ENCODE assay signal across 16 mouse cellular contexts in genomic region chr17:71155271-71155670, GRCm38 (mm10). TPM values are rescaled to one million over a fixed set of nuclear protein-coding genes. Genes with fewer than 3 reads are reported as not detected.
DNase-seq lines count a peak whose midpoint lies in the region; ATAC-seq and TF ChIP-seq lines count a peak whose summit lies in the region.
"Had no signal": no experiment of that assay in that cellular context is flagged by ENCODE, and none has a peak within 500 bp of the region (broad histone marks: within the 10 kb centered on the region; RNA-seq: fewer than 3 reads in every experiment).

No protein-coding gene starts in this region.

- ATAC-seq in hindbrain, embryonic 12.5 days (ENCODE audit: low FRiP score), result no peak
- no peak for ATAC-seq in intestine, postnatal 0 days
- ATAC-seq: hindbrain, postnatal 0 days; midbrain, embryonic 16.5 days; Patski had no signal

- 52% methylated on average over 1 of the region's 1 CpGs for WGBS in hindbrain, embryonic 10.5 days
- WGBS in hindbrain, embryonic 12.5 days, result 53% methylated on average over 1 of the region's 1 CpGs
- WGBS in midbrain, embryonic 10.5 days, result 63% methylated on average over 1 of the region's 1 CpGs
- WGBS in intestine, postnatal 0 days, result 22% methylated on average over 1 of the region's 1 CpGs

- H3K27me3 ChIP-seq in hindbrain, embryonic 10.5 days (ENCODE audit: insufficient read depth, poor library complexity, severe bottlenecking), result no peaks in the 10 kb centered on the region
- H3K27me3 ChIP-seq in hindbrain, embryonic 12.5 days, result no peaks in the 10 kb centered on the region
- H3K27me3 ChIP-seq in midbrain, embryonic 10.5 days (ENCODE audit: low read depth, poor library complexity, severe bottlenecking), result no peaks in the 10 kb centered on the region
- no peaks in the 10 kb centered on the region for H3K27me3 ChIP-seq in intestine, postnatal 0 days (replicated peaks; ENCODE audit: control insufficient read depth, insufficient read depth, low read length)
- H3K27me3 ChIP-seq: limb, embryonic 13.5 days; neural tube, embryonic 12.5 days; Patski had no signal

- H3K36me3 ChIP-seq in hindbrain, embryonic 10.5 days, result no peaks in the 10 kb centered on the region
- no peaks in the 10 kb centered on the region for H3K36me3 ChIP-seq in hindbrain, embryonic 12.5 days
- no peaks in the 10 kb centered on the region for H3K36me3 ChIP-seq in midbrain, embryonic 10.5 days
- no peaks in the 10 kb centered on the region for H3K36me3 ChIP-seq in intestine, postnatal 0 days (ENCODE audit: control insufficient read depth, insufficient read depth)
- H3K36me3 ChIP-seq: limb, embryonic 13.5 days; neural tube, embryonic 12.5 days had no signal

- no peak for DNase-seq in hindbrain, embryonic 10.5 days (ENCODE audit: low spot score)
- peak; percentile 39 to 64 for DNase-seq in adrenal gland, adult 18-20 months (ENCODE audit: low spot score in 2 of 2)
- peak; percentile 70 for DNase-seq in kidney, adult 11 months
- DNase-seq in kidney, postnatal 14 days, result peak; percentile 74
- DNase-seq in urinary bladder, postnatal 25 days (ENCODE audit: low spot score), result no peak
- DNase-seq in midbrain, embryonic 10.5 days (ENCODE audit: low spot score), result no peak
- DNase-seq: cerebellum, postnatal 14 days; gastrocnemius, postnatal 25 days; lung, embryonic 14.5 days had no signal

- no peak for TF ChIP-seq CTCF in intestine, postnatal 0 days (IDR thresholded peaks at IDR 0.05; ENCODE audit: low read depth)

- peaks cover 23% of the 10 kb centered on the region for H3K4me1 ChIP-seq in hindbrain, embryonic 10.5 days (replicated peaks)
- H3K4me1 ChIP-seq in hindbrain, embryonic 12.5 days, result peaks cover 9% of the 10 kb centered on the region; the same call in 1 of the 2 replicates
- peaks cover 24% of the 10 kb centered on the region for H3K4me1 ChIP-seq in midbrain, embryonic 10.5 days
- H3K4me1 ChIP-seq in intestine, postnatal 0 days (replicated peaks; ENCODE audit: control insufficient read depth, insufficient read depth, low read length), result no peaks in the 10 kb centered on the region

- no peak overlapping the region for H3K9ac ChIP-seq in hindbrain, embryonic 12.5 days
- no peak overlapping the region for H3K9ac ChIP-seq in intestine, postnatal 0 days (ENCODE audit: low read depth, low read length)
- H3K9ac ChIP-seq: limb, embryonic 13.5 days; lung, embryonic 14.5 days; neural tube, embryonic 12.5 days had no signal

- H3K4me3 ChIP-seq in hindbrain, embryonic 10.5 days, result no peak overlapping the region
- H3K4me3 ChIP-seq in hindbrain, embryonic 12.5 days, result no peak overlapping the region
- H3K4me3 ChIP-seq in midbrain, embryonic 10.5 days, result no peak overlapping the region
- H3K4me3 ChIP-seq in intestine, postnatal 0 days (ENCODE audit: low read depth, low read length), result no peak overlapping the region
- H3K4me3 ChIP-seq: limb, embryonic 13.5 days; neural tube, embryonic 12.5 days had no signal

- peak overlapping the region; percentile 35; the same call in 1 of the 2 replicates for H3K27ac ChIP-seq in hindbrain, embryonic 10.5 days
- no peak overlapping the region for H3K27ac ChIP-seq in hindbrain, embryonic 12.5 days
- no peak overlapping the region for H3K27ac ChIP-seq in midbrain, embryonic 10.5 days (replicated peaks)
- no peak overlapping the region for H3K27ac ChIP-seq in intestine, postnatal 0 days (ENCODE audit: low read depth, low read length)
- H3K27ac ChIP-seq: hindbrain, postnatal 0 days; limb, embryonic 13.5 days; neural tube, embryonic 12.5 days had no signal

- no peak overlapping the region for H3K4me2 ChIP-seq in hindbrain, embryonic 12.5 days (replicated peaks)
- H3K4me2 ChIP-seq in intestine, postnatal 0 days (replicated peaks; ENCODE audit: low read depth), result no peak overlapping the region
- H3K4me2 ChIP-seq: limb, embryonic 13.5 days; lung, embryonic 14.5 days; neural tube, embryonic 12.5 days had no signal

- no peaks in the 10 kb centered on the region for H3K9me3 ChIP-seq in hindbrain, embryonic 10.5 days
- no peaks in the 10 kb centered on the region for H3K9me3 ChIP-seq in hindbrain, embryonic 12.5 days (replicated peaks)
- no peaks in the 10 kb centered on the region for H3K9me3 ChIP-seq in midbrain, embryonic 10.5 days (replicated peaks)
- no peaks in the 10 kb centered on the region for H3K9me3 ChIP-seq in intestine, postnatal 0 days (ENCODE audit: control insufficient read depth)
- H3K9me3 ChIP-seq: limb, embryonic 13.5 days; neural tube, embryonic 12.5 days had no signal

RNA-seq across cellular contexts. Expression of gene Lpin2, which starts 27.1 kb away (rescaled TPM):
- polyA plus RNA-seq in hindbrain, embryonic 10.5 days (2016; fragmentation: Nextera tagmentation; extraction: Ambion mirVana), result 31.1 and 33.9 TPM in 2 replicates
- polyA plus RNA-seq in hindbrain, embryonic 12.5 days (2016; fragmentation: Nextera tagmentation; extraction: Ambion mirVana), result 42.8 and 43.1 TPM in 2 replicates
- 10 to 100 TPM; 34.4 to 40.1 TPM for total RNA-seq in adrenal gland, adult 18-20 months (2021)
- polyA plus RNA-seq in midbrain, embryonic 10.5 days (2016; fragmentation: Nextera tagmentation; extraction: Ambion mirVana), result 34.5 and 37.3 TPM in 2 replicates
- 22.2 and 24.8 TPM in 2 replicates for polyA plus RNA-seq in intestine, postnatal 0 days (2015; fragmentation: Nextera tagmentation; extraction: Ambion mirVana)

Comparison
In these comparisons a context has a peak if more than half of its experiments do, and no peak if none do; other contexts are left out.
1. DNase-seq: peak in adrenal gland, adult 18-20 months (2 of 2), kidney, adult 11 months (single experiment) and kidney, postnatal 14 days (single experiment); none in hindbrain, embryonic 10.5 days (single experiment), urinary bladder, postnatal 25 days (single experiment) and midbrain, embryonic 10.5 days (single experiment).